Mouse (Mus musculus) left cerebral cortex, postnatal 4 days (tissue): Measurements from ENCODE around the gene 4931428F04Rik. TPM values are rescaled to one million over a fixed set of nuclear protein-coding genes. Genes with fewer than 3 reads are reported as not detected.

Source experiments
- DNase-seq: peaks from one replicate; pipeline ENCODE4 v3.0.0-alpha.2; 2022
- intact Hi-C: fragments of 180-260 bp; cut with DNase I; formaldehyde crosslinking; loops from one replicate; pipeline ENCODE4 v1.15.1; 2025
- total RNA-seq, 2 experiments: library from RNA; stranded (reverse); gene quantifications; 2 replicates each; pipeline ENCODE4 v1.2.3; 2021

4931428F04Rik gene
- total RNA-seq, 2 experiments from 2014 or later, result 183 TPM

GRCm38 (mm10) chr8:105288958-105289732, 519 bp downstream of the 4931428F04Rik start:
- intact Hi-C loops, result no loop called here
- DNase-seq, result peak; percentile 98

GRCm38 (mm10) chr8:105288231-105288630, 1.4 kb downstream of the 4931428F04Rik start:
- no peak for DNase-seq
- intact Hi-C loops, result no loop called here

GRCm38 (mm10) chr8:105286907-105287306, 2.8 kb downstream of the 4931428F04Rik start:
- intact Hi-C loops, result no loop called here
- no peak for DNase-seq

- intact Hi-C loops, result no loop called here
Measured at GRCm38 (mm10) chr8:105285514-105285913, 4.2 kb downstream of the 4931428F04Rik start.

GRCm38 (mm10) chr8:105283074-105283473, 6.6 kb downstream of the 4931428F04Rik start:
- intact Hi-C loops, result no loop called here
- no peak for DNase-seq

More at GRCm38 (mm10) chr8:105285514-105285913, 4.2 kb downstream of the 4931428F04Rik start:
- DNase-seq, result no peak

DNA sequence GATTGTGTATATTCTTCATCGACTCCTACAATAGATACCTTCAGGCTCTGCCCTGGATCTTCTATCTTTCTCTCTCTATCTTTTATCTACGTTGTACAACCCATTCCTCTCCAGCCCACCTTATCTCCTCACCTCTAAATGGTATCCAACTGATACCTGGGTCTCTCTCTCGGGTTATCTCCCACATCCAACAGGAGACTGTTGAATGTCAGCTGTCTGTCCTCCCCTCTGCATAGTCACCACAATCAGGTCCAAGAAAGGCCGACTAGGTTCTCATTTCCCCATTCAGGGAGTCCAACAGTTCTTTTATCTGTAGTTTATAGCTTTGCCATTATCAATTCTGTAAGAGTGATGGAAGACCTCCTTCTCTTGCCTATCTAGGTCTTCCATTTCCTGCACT, 7.4 kb downstream of the 4931428F04Rik start:
- intact Hi-C loops, result no loop called here
- no peak for DNase-seq

GRCm38 (mm10) chr8:105281821-105282220, 7.8 kb downstream of the 4931428F04Rik start:
- intact Hi-C loops, result no loop called here
- DNase-seq, result no peak

- intact Hi-C loops, result no loop called here
- no peak for DNase-seq
Measured at GRCm38 (mm10) chr8:105280567-105280966, 9.1 kb downstream of the 4931428F04Rik start.

- peak; percentile 89 for DNase-seq
- intact Hi-C loops, result no loop called here
Measured at GRCm38 (mm10) chr8:105278911-105279334, 10.7 kb downstream of the 4931428F04Rik start.

DNA sequence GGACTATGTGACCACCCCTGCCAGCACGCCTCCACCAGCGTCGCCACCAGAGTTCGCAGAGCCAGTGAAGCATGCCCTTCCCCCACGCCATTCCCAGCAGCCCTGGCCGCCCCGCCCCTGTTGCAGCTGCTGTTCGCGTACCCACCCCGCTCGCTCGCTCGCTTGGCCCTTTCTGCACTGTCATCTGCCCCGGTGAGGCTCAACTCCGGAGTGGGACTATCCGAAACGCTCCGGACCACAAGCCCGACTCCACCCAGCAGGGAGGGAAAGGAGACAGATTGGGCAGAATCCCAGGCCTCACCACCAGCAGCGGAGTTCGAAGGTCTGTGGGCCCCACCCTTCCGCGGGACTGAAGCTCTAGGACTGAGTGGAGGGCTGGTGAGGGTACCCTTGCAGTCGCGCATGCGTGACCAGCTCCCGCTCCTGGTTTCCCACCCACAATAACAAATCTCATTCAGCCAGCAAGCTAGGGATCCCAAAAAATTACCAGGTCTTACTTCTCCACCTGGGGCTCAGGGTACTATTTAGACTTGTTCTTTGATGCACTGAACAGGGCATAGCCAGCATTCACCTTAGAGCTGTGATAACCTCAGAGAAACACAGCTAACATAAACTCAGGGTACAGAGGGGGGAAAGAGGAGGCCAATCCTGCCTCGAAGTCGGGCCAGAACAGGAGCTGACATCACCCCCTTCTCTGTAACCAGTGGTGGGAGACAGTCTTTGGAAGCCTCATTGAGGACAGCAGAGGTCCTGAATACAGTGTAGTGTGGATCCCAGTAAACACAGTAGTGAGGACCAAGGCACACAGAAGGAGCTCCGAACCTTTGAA, 13.2 kb downstream of the 4931428F04Rik start:
- intact Hi-C loops, result no loop called here
- peak; percentile 51 for DNase-seq

GRCm38 (mm10) chr8:105275840-105276239, 13.8 kb downstream of the 4931428F04Rik start, which contains the start of gene Nol3:
Nol3 (plus strand) TSS chr8:105276140.
- intact Hi-C loops, result no loop called here
- no peak for DNase-seq

GRCm38 (mm10) chr8:105275387-105275786, 14.3 kb downstream of the 4931428F04Rik start:
- DNase-seq, result no peak
- intact Hi-C loops, result no loop called here

- intact Hi-C loops, result no loop called here
Measured at GRCm38 (mm10) chr8:105270916-105271186, 18.8 kb downstream of the 4931428F04Rik start.

DNA sequence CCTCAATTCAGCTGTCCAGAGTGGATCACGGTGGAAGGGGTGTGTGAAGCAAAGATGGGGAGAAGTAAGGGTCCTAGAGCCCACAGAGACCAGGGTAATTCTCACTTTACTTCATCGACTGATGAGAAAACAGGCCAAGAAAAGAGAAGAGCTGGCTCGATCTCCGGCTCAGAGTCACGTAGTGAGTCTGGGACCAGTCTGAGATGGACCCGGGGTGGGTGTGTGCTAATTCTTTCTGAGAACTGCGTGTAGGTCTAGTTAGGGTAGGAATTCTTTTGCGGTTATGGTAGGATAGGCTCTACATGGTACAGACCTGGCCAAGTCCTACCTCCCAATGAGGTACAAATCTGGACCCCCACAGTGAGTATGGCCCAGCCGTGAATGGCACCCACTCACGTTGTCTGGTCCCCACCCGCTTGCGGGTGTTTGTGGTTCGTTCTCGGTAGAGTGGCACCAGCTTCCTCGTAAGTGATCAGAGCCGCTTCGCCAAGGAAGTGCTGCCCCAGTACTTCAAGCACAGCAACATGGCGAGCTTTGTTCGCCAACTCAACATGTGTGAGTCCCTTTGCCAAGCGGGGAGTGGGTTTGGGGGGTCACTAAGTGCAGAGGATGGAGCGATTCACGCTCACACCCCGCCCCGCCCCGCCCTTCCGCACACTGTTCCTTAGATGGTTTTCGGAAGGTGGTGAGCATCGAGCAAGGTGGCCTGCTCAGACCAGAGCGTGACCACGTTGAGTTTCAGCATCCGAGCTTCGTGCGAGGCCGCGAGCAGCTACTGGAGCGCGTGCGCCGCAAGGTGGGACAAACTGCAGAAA, 19.4 kb downstream of the 4931428F04Rik start:
- intact Hi-C loops, result no loop called here
- DNase-seq, result no peak

More at GRCm38 (mm10) chr8:105270916-105271186, 18.8 kb downstream of the 4931428F04Rik start:
- DNase-seq, result no peak

GRCm38 (mm10) chr8:105269461-105269947, 20.2 kb downstream of the 4931428F04Rik start, which contains the start of gene Hsf4:
Hsf4 (plus strand) TSS chr8:105269801.
- intact Hi-C loops, result no loop called here
- DNase-seq, result no peak

DNA sequence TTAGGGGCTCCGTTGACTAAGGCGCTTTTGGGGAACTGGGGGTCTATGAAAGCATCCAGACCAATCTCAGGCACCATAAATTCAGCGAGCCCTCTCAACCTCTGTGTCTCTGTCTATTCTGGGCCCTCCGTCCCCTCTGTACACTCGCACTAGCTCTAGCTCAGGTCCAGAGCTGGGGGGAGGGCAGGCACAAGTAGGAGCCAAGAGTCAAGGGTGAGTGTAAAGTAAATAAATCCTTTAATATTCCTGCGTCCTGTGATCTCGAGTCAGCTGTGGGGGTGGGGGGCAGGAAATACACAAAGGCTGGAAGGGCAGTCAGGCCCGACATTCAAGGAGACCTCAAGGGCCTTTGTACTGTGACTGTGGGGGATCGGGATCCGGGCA, 20.6 kb downstream of the 4931428F04Rik start:
- intact Hi-C loops, result no loop called here
- no peak for DNase-seq

GRCm38 (mm10) chr8:105268342-105269074, 21.2 kb downstream of the 4931428F04Rik start:
- DNase-seq, result peak; percentile 82
- intact Hi-C loops, result no loop called here

DNA sequence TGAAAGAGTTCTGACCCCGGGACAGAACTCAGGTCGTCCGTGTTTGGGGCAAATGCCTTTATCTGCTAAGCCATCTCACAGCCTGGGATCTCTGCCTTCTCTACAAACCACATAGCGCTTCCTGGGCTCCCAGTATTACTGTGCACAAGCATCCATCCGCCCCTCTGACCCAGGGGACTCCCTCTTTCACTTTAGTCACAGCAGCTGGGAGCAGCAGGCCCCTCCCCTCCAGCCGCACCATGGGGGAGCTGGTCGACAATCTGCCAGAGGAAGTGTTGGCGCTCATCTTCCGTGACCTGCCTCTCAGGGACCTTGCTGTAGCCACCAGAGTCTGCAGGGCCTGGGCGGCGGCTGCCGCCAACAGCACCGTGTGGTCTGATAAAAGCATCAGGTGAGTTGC, 22.9 kb downstream of the 4931428F04Rik start:
- intact Hi-C loops, result no loop called here
- no peak for DNase-seq

- intact Hi-C loops, result no loop called here
- DNase-seq, result no peak
Measured at GRCm38 (mm10) chr8:105265128-105265527, 24.5 kb downstream of the 4931428F04Rik start.
